Mouse (Mus musculus) C2C12 (cell line): ENCODE data around the gene Spop.

Experiments used
- CEBPB ChIP-seq: IDR thresholded peaks from one replicate; pipeline ENCODE4 v1.6.1; 2011; ENCODE audit warnings: low read depth, mild to moderate bottlenecking, control low read depth, moderate library complexity
- CTCF ChIP-seq: IDR thresholded peaks from one replicate; pipeline ENCODE4 v1.5.1; 2011; ENCODE audit not compliant: control insufficient read depth, insufficient read depth, insufficient read length
- FOSL1 ChIP-seq: IDR thresholded peaks from one replicate; pipeline ENCODE4 v1.8.0; 2011; ENCODE audit warnings: mild to moderate bottlenecking, low read length; ENCODE audit not compliant: poor library complexity, insufficient read depth, severe bottlenecking
- MAX ChIP-seq: IDR thresholded peaks from one replicate; pipeline ENCODE4 v1.6.1; 2011; ENCODE audit warnings: mild to moderate bottlenecking, control low read depth
- MYOD1 ChIP-seq: IDR thresholded peaks from one replicate; pipeline ENCODE4 v1.6.1; 2011; ENCODE audit warnings: low read depth; ENCODE audit not compliant: control insufficient read depth, insufficient read length
- MYOG ChIP-seq: IDR thresholded peaks from one replicate; pipeline ENCODE4 v1.6.1; 2011; ENCODE audit not compliant: control insufficient read depth, insufficient read length; ENCODE audit errors: extremely low read depth
- USF1 ChIP-seq: IDR thresholded peaks from one replicate; pipeline ENCODE4 v1.6.1; 2011; ENCODE audit warnings: low read depth, mild to moderate bottlenecking, control low read depth, moderate library complexity

- no peak for TF ChIP-seq MYOG
- no peak for TF ChIP-seq CTCF
- TF ChIP-seq CEBPB, result no peak
- no peak for TF ChIP-seq MAX
- no peak for TF ChIP-seq USF1
- no peak for TF ChIP-seq MYOD1
- TF ChIP-seq FOSL1, result no peak
These were observed 46.7 kb upstream of the Spop start for GRCm38 (mm10) chr11:95367011-95367735.
